Mouse (Mus musculus): ENCODE results near the gene Cnot3.
"Not testable (repeated sequence)": the region's sequence is repeated elsewhere in the genome, so short reads cannot be mapped to it uniquely, and the experiment has no call there.

Cnot3 gene

DNA sequence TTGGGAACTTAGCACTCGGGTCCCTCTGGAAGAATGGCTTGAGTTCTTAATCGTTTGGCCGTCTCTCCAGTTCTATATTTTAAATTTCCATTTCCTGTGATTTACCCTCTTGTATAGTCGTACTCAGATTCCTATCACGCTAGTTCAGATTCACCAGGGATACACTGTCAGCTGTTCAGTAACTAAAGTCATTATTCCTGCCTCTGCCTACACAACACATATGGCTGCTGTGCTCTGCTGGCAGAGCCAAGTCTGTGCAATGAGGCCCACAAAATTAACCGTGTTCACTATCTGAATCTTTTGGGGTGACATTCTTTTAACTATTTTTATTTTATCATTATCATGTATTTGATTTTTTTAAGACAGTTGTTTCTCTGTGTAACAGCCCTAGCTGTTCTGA, 53.4 kb downstream of the Cnot3 start:
- no peak for DNase-seq (ENCODE audit: low read depth, low spot score)

DNA sequence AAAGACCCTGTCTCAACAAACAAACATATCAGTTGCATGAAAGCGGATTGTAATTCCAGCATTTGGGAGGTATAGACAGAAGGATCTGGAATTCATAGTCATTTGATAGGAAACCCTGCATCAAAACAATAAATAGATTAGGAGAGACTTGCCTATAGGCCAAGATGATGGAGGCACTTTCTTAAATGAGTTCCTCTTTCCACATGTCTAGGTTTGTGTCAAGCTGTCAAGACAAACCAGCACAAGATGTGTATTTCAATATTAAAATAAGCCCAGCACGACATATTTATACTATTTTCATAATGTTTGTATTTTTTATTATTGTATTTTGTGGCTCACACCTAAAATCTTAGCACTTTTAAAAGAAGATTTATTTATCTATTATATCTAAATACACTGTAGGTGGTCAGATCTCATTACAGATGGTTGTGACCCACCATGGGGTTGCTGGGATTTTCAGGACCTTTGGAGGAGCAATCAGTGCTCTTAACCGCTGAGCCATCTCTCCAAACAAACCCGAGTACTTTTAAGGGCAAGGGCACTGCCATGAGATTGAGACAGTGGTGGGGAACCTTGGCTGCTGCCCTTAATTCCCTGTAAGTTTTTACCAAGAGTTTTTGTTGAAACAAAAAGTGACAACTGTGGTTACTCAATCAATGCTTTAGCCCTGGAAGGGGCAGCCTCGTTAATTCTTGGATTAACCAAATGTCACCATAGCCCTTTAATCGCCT, 58.2 kb downstream of the Cnot3 start:
- DNase-seq (ENCODE audit: low read depth, low spot score): no peak

DNA sequence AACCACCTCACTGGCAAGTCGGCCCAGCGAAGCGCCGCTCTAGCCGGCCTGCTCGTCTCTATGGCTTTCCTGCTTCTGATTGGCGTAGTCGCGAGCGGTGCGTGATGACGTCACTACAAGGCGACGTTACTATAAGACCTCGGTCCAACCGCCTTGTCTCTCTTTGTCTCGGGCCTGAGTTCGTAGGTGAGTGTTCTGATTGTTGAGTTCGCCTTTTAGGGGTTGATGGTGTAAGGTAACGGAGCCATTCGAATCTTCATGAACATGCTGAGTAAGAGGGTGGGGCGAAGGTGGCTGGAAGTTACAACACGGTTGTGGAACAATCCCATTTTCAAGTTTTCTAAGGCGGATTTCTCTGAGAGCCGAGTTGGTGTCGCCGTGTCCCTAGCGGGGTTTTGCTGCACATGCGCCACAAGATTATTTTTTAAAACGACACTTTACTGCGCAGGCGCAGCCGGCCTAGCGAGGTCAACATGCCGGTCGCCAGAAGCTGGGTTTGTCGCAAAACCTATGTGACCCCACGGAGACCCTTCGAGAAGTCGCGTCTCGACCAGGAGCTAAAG, 58.9 kb downstream of the Cnot3 start, which contains the start of gene Rps9:
Gene Rps9 (plus strand): TSS at position 115 of the 563 bp plus-strand sequence.
- peak; percentile 97 for DNase-seq (ENCODE audit: low read depth, low spot score)

DNA sequence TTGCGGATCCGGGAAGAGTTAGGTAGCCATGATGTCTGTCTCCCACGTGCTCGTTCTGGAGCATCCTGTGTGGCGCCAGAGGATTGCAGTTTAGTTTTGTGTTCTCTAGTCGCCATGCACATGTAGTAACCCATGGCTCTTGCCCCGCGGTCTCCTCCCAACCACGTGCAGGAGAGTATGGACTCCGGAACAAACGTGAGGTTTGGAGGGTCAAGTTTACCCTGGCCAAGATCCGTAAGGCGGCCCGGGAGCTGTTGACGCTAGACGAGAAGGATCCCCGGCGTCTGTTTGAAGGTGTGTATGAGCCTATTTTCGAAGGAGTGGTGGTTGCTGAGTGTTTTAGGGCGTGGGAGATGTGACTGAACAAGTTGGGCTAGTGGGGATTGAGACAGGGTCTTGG, 59.4 kb downstream of the Cnot3 start:
- peak; percentile 56 for DNase-seq (ENCODE audit: low read depth, low spot score)

DNA sequence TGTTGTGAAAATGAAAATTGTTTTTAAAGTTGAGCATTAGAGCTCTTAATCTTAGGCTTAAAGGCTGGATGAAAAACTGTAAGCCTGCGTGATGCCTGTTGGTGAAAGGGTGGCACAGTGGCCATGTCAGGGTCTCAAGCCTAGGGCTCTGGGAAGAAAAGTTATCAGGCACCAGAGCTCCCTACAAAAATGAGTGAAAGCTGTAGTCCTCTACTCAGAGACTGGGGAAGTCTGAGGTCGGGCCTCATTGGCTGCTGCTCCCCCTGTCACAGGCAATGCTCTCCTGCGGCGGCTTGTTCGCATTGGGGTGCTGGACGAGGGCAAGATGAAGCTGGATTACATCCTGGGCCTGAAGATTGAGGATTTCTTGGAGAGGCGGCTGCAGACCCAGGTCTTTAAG, 60.4 kb downstream of the Cnot3 start:
- not testable (repeated sequence) for DNase-seq (ENCODE audit: low read depth, low spot score)

DNA sequence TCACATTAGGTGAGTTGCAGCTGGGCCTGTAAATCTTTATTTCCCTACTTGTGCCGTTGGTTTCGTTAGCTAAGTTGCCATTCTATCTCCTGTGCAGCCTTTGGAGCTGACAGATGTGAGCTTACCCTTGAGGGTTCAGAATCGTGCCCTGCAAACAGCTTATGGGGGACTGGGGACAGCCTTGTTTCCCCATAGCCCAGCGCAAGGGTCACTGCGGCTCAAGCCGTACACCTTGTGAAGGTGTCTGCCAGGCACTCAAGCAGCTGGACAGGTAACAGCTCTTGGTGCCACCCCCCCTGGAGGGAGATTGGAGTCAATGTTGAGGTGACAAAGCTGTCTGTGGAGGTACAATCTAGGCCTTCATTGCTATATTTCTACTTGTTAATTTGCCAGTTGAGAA, 60.8 kb downstream of the Cnot3 start:
- DNase-seq (ENCODE audit: low read depth, low spot score): no peak

DNA sequence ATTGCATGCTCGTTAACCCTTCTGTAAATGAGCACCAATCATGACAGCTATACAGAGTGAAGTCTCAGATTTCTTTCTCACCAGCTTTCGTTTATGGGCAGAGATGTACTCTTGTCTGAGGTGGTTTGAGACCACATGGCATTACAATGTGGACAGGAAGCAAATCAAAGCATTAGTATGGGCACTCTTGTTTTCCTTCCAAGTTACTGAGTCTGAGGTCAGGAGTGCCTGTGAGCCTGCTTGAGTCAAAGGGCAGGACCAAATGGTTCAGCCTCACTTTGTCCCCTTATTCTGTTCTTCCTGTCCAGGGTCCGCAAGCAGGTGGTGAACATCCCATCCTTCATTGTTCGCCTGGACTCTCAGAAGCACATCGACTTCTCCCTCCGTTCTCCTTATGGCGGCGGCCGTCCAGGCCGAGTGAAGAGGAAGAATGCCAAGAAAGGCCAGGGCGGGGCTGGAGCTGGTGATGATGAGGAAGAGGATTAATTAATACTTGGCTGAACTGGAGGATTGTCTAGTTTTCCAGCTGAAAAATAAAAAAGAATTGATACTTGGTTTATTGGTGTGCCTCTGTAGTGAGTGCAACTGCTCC, 61.4 kb downstream of the Cnot3 start:
- DNase-seq (ENCODE audit: low read depth, low spot score): peak; percentile 41

DNA sequence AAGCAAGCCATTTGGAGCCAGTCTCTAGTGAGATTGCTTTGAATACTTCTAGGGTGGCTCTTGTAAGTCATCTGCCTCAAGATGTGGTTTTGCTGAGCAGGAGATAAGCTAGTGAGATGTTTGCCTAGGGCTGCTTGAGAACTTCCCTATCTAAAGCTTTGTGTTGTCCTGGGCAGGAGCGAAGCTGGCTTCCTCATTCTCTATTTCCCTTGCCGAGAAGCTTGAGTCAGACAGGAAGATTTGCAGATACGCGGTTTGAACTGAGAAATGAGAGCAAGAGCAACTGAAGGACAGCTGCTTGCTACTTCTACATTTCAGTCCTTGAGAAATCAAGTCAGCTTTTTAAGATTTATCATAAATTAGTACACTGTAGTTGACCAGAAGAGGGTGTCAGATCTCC, 62.0 kb downstream of the Cnot3 start:
- peak; percentile 50 for DNase-seq (ENCODE audit: low read depth, low spot score)

DNA sequence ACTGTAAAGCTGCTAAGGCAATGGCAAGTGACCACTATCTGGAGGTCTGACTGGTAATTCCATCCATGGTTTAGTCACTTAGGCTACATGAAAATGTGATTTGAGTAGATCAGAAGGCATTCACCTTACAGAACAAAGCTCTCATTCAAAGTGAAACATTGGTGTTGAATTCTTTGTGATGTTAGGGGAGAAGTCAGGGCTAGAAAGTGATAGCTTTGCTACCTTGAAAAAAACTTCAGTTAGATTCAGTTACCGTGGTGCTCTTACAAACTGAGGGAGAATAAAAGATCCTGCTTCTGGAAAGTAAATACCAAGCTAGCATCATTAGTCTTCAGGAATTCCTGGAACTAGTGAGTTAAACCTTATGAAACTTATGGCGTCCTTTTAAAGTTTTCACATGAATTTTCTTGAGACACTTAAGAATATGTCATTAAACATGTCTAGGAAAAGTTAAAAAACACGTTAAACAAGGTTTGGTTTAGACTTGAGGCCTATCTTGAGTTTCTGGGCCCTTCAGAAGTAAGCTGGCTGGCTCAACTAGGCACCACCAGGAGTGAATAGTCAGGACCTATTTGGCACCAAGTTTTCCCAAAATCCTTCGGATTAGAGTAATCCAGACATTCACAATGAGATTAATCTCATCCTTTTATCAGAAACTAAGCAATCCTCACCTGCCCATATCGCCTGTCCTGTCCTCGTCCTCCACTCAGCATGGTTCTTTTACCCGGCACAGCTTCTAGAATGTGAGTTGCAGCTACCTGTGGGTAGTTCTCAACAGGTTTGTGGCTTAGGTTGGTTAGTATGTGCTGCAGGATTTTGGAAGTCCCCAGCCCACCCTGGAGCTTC, 62.7 kb downstream of the Cnot3 start:
- peak; percentile 73 for DNase-seq (ENCODE audit: low read depth, low spot score)

DNA sequence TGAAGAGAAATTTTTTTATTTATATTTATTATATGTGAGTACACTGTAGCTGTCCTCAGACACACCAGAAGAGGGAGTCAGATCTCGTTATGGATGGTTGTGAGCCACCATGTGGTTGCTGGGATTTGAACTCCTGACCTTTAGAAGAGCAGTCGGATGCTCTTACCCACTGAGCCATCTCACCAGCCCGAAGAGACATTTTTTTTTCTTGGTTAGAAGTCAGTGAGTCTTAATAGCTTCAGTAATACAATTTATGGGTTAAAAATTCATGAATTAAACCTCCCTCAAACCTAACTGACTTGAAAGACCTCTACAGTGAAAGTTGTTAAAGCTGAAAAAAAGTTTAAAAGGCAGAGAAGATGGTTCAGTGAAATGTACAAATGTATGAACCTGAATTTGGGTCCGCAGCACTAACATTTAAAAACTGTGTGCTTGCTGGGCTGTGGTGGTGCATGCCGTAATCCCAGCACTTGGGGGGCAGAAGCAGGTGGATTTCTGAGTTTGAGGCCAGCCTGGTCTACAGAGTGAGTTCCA, 63.4 kb downstream of the Cnot3 start:
- DNase-seq (ENCODE audit: low read depth, low spot score): peak; percentile 57

DNA sequence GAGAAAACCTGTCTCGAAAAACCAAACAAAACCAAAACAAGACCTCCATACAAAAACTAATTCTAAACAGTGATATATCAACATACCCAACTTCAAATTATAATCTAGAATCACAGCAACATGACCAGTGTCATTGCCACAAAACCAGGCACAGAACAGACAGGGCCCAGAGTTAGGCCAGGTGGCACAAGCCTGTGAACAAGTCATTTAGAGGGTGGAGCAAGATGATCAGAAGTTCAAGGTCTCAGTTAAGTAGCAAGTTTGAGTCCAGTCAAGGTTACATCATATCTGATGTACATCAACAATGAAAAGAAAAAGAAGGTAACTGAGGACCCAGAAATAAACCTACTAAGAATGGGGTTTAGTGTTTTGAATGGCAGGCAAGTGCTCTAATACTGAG, 63.9 kb downstream of the Cnot3 start:
- peak; percentile 68 for DNase-seq (ENCODE audit: low read depth, low spot score)

Data from R1 (cell line).